Mouse (Mus musculus): Measurements from ENCODE around the gene Olfr1555-ps1. TPM values are rescaled to one million over a fixed set of nuclear protein-coding genes. Genes with fewer than 3 reads are reported as not detected.
"Not testable (repeated sequence)": the region's sequence is repeated elsewhere in the genome, so short reads cannot be mapped to it uniquely, and the experiment has no call there.

Olfr1555-ps1 gene
- polyA plus RNA-seq (2016; fragmentation: Nextera tagmentation; extraction: Ambion mirVana): not detected in 2 replicates

- H3K27me3 ChIP-seq (replicated peaks); H3K4me2 ChIP-seq; H3K27ac ChIP-seq (ENCODE audit: poor library complexity, severe bottlenecking); H3K9ac ChIP-seq; H3K4me3 ChIP-seq; ATAC-seq (ENCODE audit: insufficient number of reproducible peaks, low FRiP score); H3K4me1 ChIP-seq (replicated peaks); H3K9me3 ChIP-seq (replicated peaks); H3K36me3 ChIP-seq: not testable (repeated sequence)
- WGBS: 50% methylated on average over 1 of the region's 1 CpGs
Measured at GRCm38 (mm10) chr19:12170062-12170599, at the start of gene Olfr1555-ps1. Gene Olfr1555-ps1, minus strand, starts transcription at chr19:12170112.

- Histone ChIP-seq H3K4me2 (no peak within 1 kb of the TSS), H3K27ac (ENCODE audit: poor library complexity, severe bottlenecking) (no peak within 1 kb of the TSS), H3K4me3 (no peak within 1 kb of the TSS), H3K36me3 (no peaks in the 10 kb centered on the region), H3K4me1 (replicated peaks) (no peaks in the 10 kb centered on the region), H3K27me3 (replicated peaks) (no peaks in the 10 kb centered on the region), H3K9me3 (replicated peaks) (0 out of 2 replicates have a peak, but pooled peaks cover 2% of the 10 kb centered on the region), H3K9ac (no peak within 1 kb of the TSS)
- ATAC-seq (ENCODE audit: insufficient number of reproducible peaks, low FRiP score): no peak
- 70% methylated on average over 1 of the region's 1 CpGs for WGBS
Measured at GRCm38 (mm10) chr19:12200334-12200733, 30.4 kb upstream of the Olfr1555-ps1 start, which contains the start of gene Olfr1431. Gene Olfr1431, plus strand, starts transcription at chr19:12200634.

- not testable (repeated sequence) for H3K4me3 ChIP-seq; H3K4me2 ChIP-seq; H3K27ac ChIP-seq (ENCODE audit: poor library complexity, severe bottlenecking); H3K36me3 ChIP-seq; H3K9me3 ChIP-seq (replicated peaks); H3K9ac ChIP-seq; H3K4me1 ChIP-seq (replicated peaks); ATAC-seq (ENCODE audit: insufficient number of reproducible peaks, low FRiP score); H3K27me3 ChIP-seq (replicated peaks)
- 77% methylated on average over 4 of the region's 4 CpGs for WGBS
Measured at GRCm38 (mm10) chr19:12199076-12199475, 29.2 kb upstream of the Olfr1555-ps1 start.

GRCm38 (mm10) chr19:12175431-12175830 is 5.5 kb upstream of the Olfr1555-ps1 start:
- not testable (repeated sequence) for H3K4me1 ChIP-seq (replicated peaks); H3K36me3 ChIP-seq; H3K4me2 ChIP-seq; H3K27ac ChIP-seq (ENCODE audit: poor library complexity, severe bottlenecking); ATAC-seq (ENCODE audit: insufficient number of reproducible peaks, low FRiP score); H3K9ac ChIP-seq; H3K27me3 ChIP-seq (replicated peaks); H3K9me3 ChIP-seq (replicated peaks); H3K4me3 ChIP-seq
- 67% methylated on average over 5 of the region's 5 CpGs for WGBS

- 72% methylated on average over 3 of the region's 3 CpGs for WGBS
- H3K9ac ChIP-seq: no peak overlapping the region
- no peaks in the 10 kb centered on the region for H3K4me1 ChIP-seq (replicated peaks)
- no peak overlapping the region for H3K4me2 ChIP-seq
- no peak overlapping the region for H3K4me3 ChIP-seq
- no peak overlapping the region for H3K27ac ChIP-seq (ENCODE audit: poor library complexity, severe bottlenecking)
- no peaks in the 10 kb centered on the region for H3K36me3 ChIP-seq
- no peaks in the 10 kb centered on the region for H3K9me3 ChIP-seq (replicated peaks)
- no peaks in the 10 kb centered on the region for H3K27me3 ChIP-seq (replicated peaks)
- no peak for ATAC-seq (ENCODE audit: insufficient number of reproducible peaks, low FRiP score)
Measured at GRCm38 (mm10) chr19:12145452-12145851, 24.5 kb downstream of the Olfr1555-ps1 start.

- Histone ChIP-seq H3K9ac (no peak overlapping the region), H3K4me3 (no peak overlapping the region), H3K9me3 (replicated peaks) (no peaks in the 10 kb centered on the region), H3K4me2 (no peak overlapping the region), H3K27me3 (replicated peaks) (no peaks in the 10 kb centered on the region), H3K4me1 (replicated peaks) (no peaks in the 10 kb centered on the region), H3K36me3 (no peaks in the 10 kb centered on the region), H3K27ac (ENCODE audit: poor library complexity, severe bottlenecking) (no peak overlapping the region)
- WGBS: 68% methylated on average over 1 of the region's 1 CpGs
- no peak for ATAC-seq (ENCODE audit: insufficient number of reproducible peaks, low FRiP score)
Measured at GRCm38 (mm10) chr19:12143356-12143755, 26.6 kb downstream of the Olfr1555-ps1 start.

- Histone ChIP-seq H3K9ac (no peak overlapping the region), H3K4me3 (no peak overlapping the region), H3K36me3 (no peaks in the 10 kb centered on the region), H3K4me1 (replicated peaks) (no peaks in the 10 kb centered on the region), H3K4me2 (no peak overlapping the region), H3K27me3 (replicated peaks) (no peaks in the 10 kb centered on the region), H3K27ac (ENCODE audit: poor library complexity, severe bottlenecking) (no peak overlapping the region), H3K9me3 (replicated peaks) (no peaks in the 10 kb centered on the region)
- WGBS: 36% methylated on average over 2 of the region's 2 CpGs
- no peak for ATAC-seq (ENCODE audit: insufficient number of reproducible peaks, low FRiP score)
Measured at GRCm38 (mm10) chr19:12134289-12134688, 35.6 kb downstream of the Olfr1555-ps1 start.

- H3K9ac ChIP-seq: no peak within 1 kb of the TSS
- H3K4me3 ChIP-seq: no peak within 1 kb of the TSS
- ATAC-seq (ENCODE audit: insufficient number of reproducible peaks, low FRiP score): no peak
- no peaks in the 10 kb centered on the region for H3K27me3 ChIP-seq (replicated peaks)
- 65% methylated on average over 3 of the region's 3 CpGs for WGBS
- no peaks in the 10 kb centered on the region for H3K4me1 ChIP-seq (replicated peaks)
- H3K9me3 ChIP-seq (replicated peaks): no peaks in the 10 kb centered on the region
- no peaks in the 10 kb centered on the region for H3K36me3 ChIP-seq
- no peak within 1 kb of the TSS for H3K27ac ChIP-seq (ENCODE audit: poor library complexity, severe bottlenecking)
- H3K4me2 ChIP-seq: no peak within 1 kb of the TSS
Measured at GRCm38 (mm10) chr19:12123103-12123502, 46.8 kb downstream of the Olfr1555-ps1 start, which contains the start of gene Olfr76. Gene Olfr76, minus strand, starts transcription at chr19:12123203.

- no peak overlapping the region for H3K27ac ChIP-seq (ENCODE audit: poor library complexity, severe bottlenecking)
- no peak overlapping the region for H3K4me2 ChIP-seq
- 81% methylated on average over 3 of the region's 3 CpGs for WGBS
- no peaks in the 10 kb centered on the region for H3K4me1 ChIP-seq (replicated peaks)
- no peak overlapping the region for H3K9ac ChIP-seq
- no peak overlapping the region for H3K4me3 ChIP-seq
- H3K27me3 ChIP-seq (replicated peaks): no peaks in the 10 kb centered on the region
- no peaks in the 10 kb centered on the region for H3K9me3 ChIP-seq (replicated peaks)
- no peak for ATAC-seq (ENCODE audit: insufficient number of reproducible peaks, low FRiP score)
- no peaks in the 10 kb centered on the region for H3K36me3 ChIP-seq
Measured at GRCm38 (mm10) chr19:12116464-12116863, 53.4 kb downstream of the Olfr1555-ps1 start.

- no peak for ATAC-seq (ENCODE audit: insufficient number of reproducible peaks, low FRiP score)
- 48% methylated on average over 1 of the region's 1 CpGs for WGBS
- Histone ChIP-seq H3K4me1 (replicated peaks) (no peaks in the 10 kb centered on the region), H3K9me3 (replicated peaks) (no peaks in the 10 kb centered on the region), H3K27ac (ENCODE audit: poor library complexity, severe bottlenecking) (no peak within 1 kb of the TSS), H3K4me2 (no peak within 1 kb of the TSS), H3K9ac (no peak within 1 kb of the TSS), H3K36me3 (no peaks in the 10 kb centered on the region), H3K27me3 (replicated peaks) (no peaks in the 10 kb centered on the region), H3K4me3 (no peak within 1 kb of the TSS)
Measured at GRCm38 (mm10) chr19:12115797-12116196, 54.1 kb downstream of the Olfr1555-ps1 start, which contains the start of gene Olfr1428. Gene Olfr1428, minus strand, starts transcription at chr19:12115897.
